Mouse (Mus musculus) left cerebral cortex, adult 6 months (tissue): ENCODE measurements around the gene Immp1l. TPM values are rescaled to one million over a fixed set of nuclear protein-coding genes. Genes with fewer than 3 reads are reported as not detected.

Source experiments
- long read RNA-seq, 2 experiments: library from polyadenylated mRNA; unstranded; transcript quantifications; one replicate each; pipeline ENCODE4 v2.0.0; 2019 to 2020
- polyA plus RNA-seq: library from polyadenylated mRNA; unstranded; fragments of <200 nt; fragmentation: Nextera tagmentation; gene quantifications from 2 replicates; pipeline ENCODE4 v1.2.3, GENCODE M21; 2021

Immp1l gene
- 122 and 142 TPM in 2 replicates for polyA plus RNA-seq
- long read RNA-seq, experiment 1, transcript Immp1l-201 (7 exons, 955 nt): major isoform, 53 of 77 reads
- long read RNA-seq, experiment 1, partial matches to known transcripts: 4 of 77 reads
- long read RNA-seq, experiment 1, other reads (novel, unspliced or antisense): 20 of 77 reads
- long read RNA-seq, experiment 2, transcript Immp1l-201 (7 exons, 955 nt): major isoform, 88 of 97 reads
- long read RNA-seq, experiment 2, partial matches to known transcripts: 3 of 97 reads
- long read RNA-seq, experiment 2, other reads (novel, unspliced or antisense): 6 of 97 reads

GRCm38 (mm10) chr2:105903896-105904756 lies at the start of gene Immp1l, which contains the start of gene Elp4:
Gene Immp1l (plus strand): TSS chr2:105904638.
Gene Elp4 (minus strand): TSS chr2:105904564.

GRCm38 (mm10) chr2:106002835-106003739 lies 98.6 kb downstream of the Immp1l start, which contains the start of gene Dnajc24:
Gene Dnajc24 (minus strand): TSS chr2:106003549.

Other genes with a start within 250 kb of the Immp1l start
- 5.3 and 5.6 TPM in 2 replicates for gene Pax6, start 235.7 kb upstream of the Immp1l start, polyA plus RNA-seq
- gene Elp4, start 74 bp upstream of the Immp1l start, polyA plus RNA-seq: 9.4 and 9.6 TPM in 2 replicates
- 38.8 and 40.0 TPM in 2 replicates for gene Dnajc24, start 98.9 kb downstream of the Immp1l start, polyA plus RNA-seq